Mouse (Mus musculus) hindbrain, embryonic 10.5 days (tissue): ENCODE measurements around the gene Txndc5. TPM values are rescaled to one million over a fixed set of nuclear protein-coding genes. Genes with fewer than 3 reads are reported as not detected.

Experiments
- DNase-seq: peaks from one replicate; pipeline ENCODE4 v3.0.0-alpha.2; 2017; ENCODE audit warnings: low spot score
- H3K27ac ChIP-seq: fragments of 300-500 bp; sonication (generic); 2 replicates; pipeline ENCODE4 v1.5.1; 2016; ENCODE audit warnings: mild to moderate bottlenecking, moderate library complexity
- H3K27me3 ChIP-seq: fragments of 300-500 bp; sonication (generic); 2 replicates; pipeline ENCODE4 v1.6.1; 2016; ENCODE audit warnings: mild to moderate bottlenecking; ENCODE audit not compliant: poor library complexity, insufficient read depth, severe bottlenecking
- H3K36me3 ChIP-seq: fragments of 300-500 bp; sonication (generic); 2 replicates; pipeline ENCODE4 v1.6.1; 2016; ENCODE audit warnings: mild to moderate bottlenecking, moderate library complexity
- H3K4me1 ChIP-seq: fragments of 300-500 bp; sonication (generic); replicated peaks from 2 replicates; pipeline ENCODE4 v1.6.1; 2016; ENCODE audit warnings: mild to moderate bottlenecking
- H3K4me3 ChIP-seq: fragments of 300-500 bp; sonication (generic); 2 replicates; pipeline ENCODE4 v1.5.1; 2016; ENCODE audit warnings: mild to moderate bottlenecking, moderate library complexity
- H3K9me3 ChIP-seq: fragments of 300-500 bp; sonication (generic); 2 replicates; pipeline ENCODE4 v1.6.1; 2016; ENCODE audit warnings: mild to moderate bottlenecking, moderate library complexity
- WGBS: fragments of 180-500 bp; shearing (Covaris S2); methylation state at CpG from one replicate; pipeline ENCODE4 v1.1.7; 2016; 5-methylcytosine and 5-hydroxymethylcytosine counted together
- polyA plus RNA-seq: library from polyadenylated mRNA; unstranded; fragments of >200 nt; fragmentation: Nextera tagmentation; extraction: Ambion mirVana; gene quantifications from 2 replicates; pipeline ENCODE4 v1.2.1, GENCODE M21; 2016

Txndc5 gene
- polyA plus RNA-seq, 1 experiment from 2014 or later = 141 TPM

- WGBS = 90% methylated on average over 7 of the region's 7 CpGs
- DNase-seq = no peak
Measured at GRCm38 (mm10) chr13:38539192-38539900, 10.7 kb upstream of the Txndc5 start.

GRCm38 (mm10) chr13:38537521-38537920 lies 8.9 kb upstream of the Txndc5 start:
- no peaks in the 10 kb centered on the region for H3K27me3 ChIP-seq
- no peaks in the 10 kb centered on the region for H3K4me1 ChIP-seq
- H3K27ac ChIP-seq = no peak overlapping the region
- no peak overlapping the region for H3K4me3 ChIP-seq
- H3K9me3 ChIP-seq = no peaks in the 10 kb centered on the region
- DNase-seq = no peak
- no peaks in the 10 kb centered on the region for H3K36me3 ChIP-seq

More at GRCm38 (mm10) chr13:38539192-38539900, 10.7 kb upstream of the Txndc5 start:
- H3K4me1 ChIP-seq = no peaks in the 10 kb centered on the region
- no peak overlapping the region for H3K27ac ChIP-seq
- H3K36me3 ChIP-seq = no peaks in the 10 kb centered on the region
- H3K27me3 ChIP-seq = no peaks in the 10 kb centered on the region
- no peaks in the 10 kb centered on the region for H3K9me3 ChIP-seq
- no peak overlapping the region for H3K4me3 ChIP-seq

GRCm38 (mm10) chr13:38534731-38535130 lies 6.1 kb upstream of the Txndc5 start:
- Histone ChIP-seq H3K27ac (no peak overlapping the region), H3K4me3 (no peak overlapping the region), H3K9me3 (no peaks in the 10 kb centered on the region), H3K36me3 (no peaks in the 10 kb centered on the region), H3K4me1 (no peaks in the 10 kb centered on the region), H3K27me3 (no peaks in the 10 kb centered on the region)
- WGBS = 86% methylated on average over 6 of the region's 6 CpGs
- DNase-seq = no peak

- no peak for DNase-seq
- H3K27me3 ChIP-seq = no peaks in the 10 kb centered on the region
- WGBS = 71% methylated on average over 6 of the region's 6 CpGs
- 0 out of 2 replicates have a peak, but pooled peaks cover under 1% of the 10 kb centered on the region for H3K4me1 ChIP-seq
- H3K36me3 ChIP-seq = no peaks in the 10 kb centered on the region
- H3K27ac ChIP-seq = no peak overlapping the region
- H3K9me3 ChIP-seq = no peaks in the 10 kb centered on the region
- H3K4me3 ChIP-seq = no peak overlapping the region
Measured at GRCm38 (mm10) chr13:38534016-38534415, 5.4 kb upstream of the Txndc5 start.

GRCm38 (mm10) chr13:38533461-38533860 lies 4.8 kb upstream of the Txndc5 start:
- Histone ChIP-seq H3K4me1 (peaks cover 6% of the 10 kb centered on the region; the same call in 1 of the 2 replicates), H3K4me3 (no peak overlapping the region), H3K36me3 (no peaks in the 10 kb centered on the region), H3K27me3 (no peaks in the 10 kb centered on the region), H3K9me3 (no peaks in the 10 kb centered on the region), H3K27ac (no peak overlapping the region)
- WGBS = 89% methylated on average over 10 of the region's 10 CpGs
- DNase-seq = no peak

- H3K27ac ChIP-seq = no peak overlapping the region
- no peaks in the 10 kb centered on the region for H3K9me3 ChIP-seq
- H3K4me1 ChIP-seq = peaks cover 22% of the 10 kb centered on the region
- no peak for DNase-seq
- H3K4me3 ChIP-seq = no peak overlapping the region
- 92% methylated on average over 4 of the region's 4 CpGs for WGBS
- no peaks in the 10 kb centered on the region for H3K36me3 ChIP-seq
- H3K27me3 ChIP-seq = no peaks in the 10 kb centered on the region
Measured at GRCm38 (mm10) chr13:38531498-38531897, 2.9 kb upstream of the Txndc5 start.

GRCm38 (mm10) chr13:38529576-38529975 lies 952 bp upstream of the Txndc5 start:
- Histone ChIP-seq H3K9me3 (no peaks in the 10 kb centered on the region), H3K27me3 (no peaks in the 10 kb centered on the region), H3K4me1 (peaks cover 32% of the 10 kb centered on the region), H3K36me3 (peaks cover 4% of the 10 kb centered on the region; the same call in 1 of the 2 replicates), H3K27ac (no peak overlapping the region), H3K4me3 (no peak overlapping the region)
- no peak for DNase-seq
- 90% methylated on average over 6 of the region's 6 CpGs for WGBS

GRCm38 (mm10) chr13:38527797-38528650 lies 600 bp downstream of the Txndc5 start:
- peak; percentile 86 for DNase-seq
- Histone ChIP-seq H3K4me3 (peak overlapping the region; percentile 90), H3K27me3 (no peaks in the 10 kb centered on the region), H3K4me1 (peaks cover 32% of the 10 kb centered on the region), H3K36me3 (peaks cover 13% of the 10 kb centered on the region), H3K9me3 (no peaks in the 10 kb centered on the region), H3K27ac (peak overlapping the region; percentile 93)
- WGBS = under 1% methylated on average over 87 of the region's 87 CpGs

- DNase-seq = no peak
- H3K27me3 ChIP-seq = no peaks in the 10 kb centered on the region
- H3K4me1 ChIP-seq = peaks cover 32% of the 10 kb centered on the region
- 17% methylated on average over 15 of the region's 15 CpGs for WGBS
- peak overlapping the region; percentile 93 for H3K27ac ChIP-seq
- H3K9me3 ChIP-seq = no peaks in the 10 kb centered on the region
- H3K4me3 ChIP-seq = peak overlapping the region; percentile 90
- H3K36me3 ChIP-seq = peaks cover 20% of the 10 kb centered on the region
Measured at GRCm38 (mm10) chr13:38527041-38527796, 1.4 kb downstream of the Txndc5 start.

GRCm38 (mm10) chr13:38526116-38526515 lies 2.5 kb downstream of the Txndc5 start:
- DNase-seq = no peak
- H3K4me3 ChIP-seq = peak overlapping the region; percentile 90; the same call in 1 of the 2 replicates
- H3K4me1 ChIP-seq = peaks cover 32% of the 10 kb centered on the region
- no peaks in the 10 kb centered on the region for H3K27me3 ChIP-seq
- 85% methylated on average over 2 of the region's 2 CpGs for WGBS
- H3K27ac ChIP-seq = no peak overlapping the region
- no peaks in the 10 kb centered on the region for H3K9me3 ChIP-seq
- H3K36me3 ChIP-seq = peaks cover 31% of the 10 kb centered on the region

GRCm38 (mm10) chr13:38525261-38525660 lies 3.4 kb downstream of the Txndc5 start:
- no peaks in the 10 kb centered on the region for H3K9me3 ChIP-seq
- no peaks in the 10 kb centered on the region for H3K27me3 ChIP-seq
- H3K36me3 ChIP-seq = peaks cover 40% of the 10 kb centered on the region
- H3K27ac ChIP-seq = no peak overlapping the region
- no peak overlapping the region for H3K4me3 ChIP-seq
- H3K4me1 ChIP-seq = peaks cover 32% of the 10 kb centered on the region
- no peak for DNase-seq
- 84% methylated on average over 3 of the region's 3 CpGs for WGBS

- no peaks in the 10 kb centered on the region for H3K27me3 ChIP-seq
- peaks cover 60% of the 10 kb centered on the region for H3K36me3 ChIP-seq
- no peaks in the 10 kb centered on the region for H3K9me3 ChIP-seq
- peaks cover 24% of the 10 kb centered on the region for H3K4me1 ChIP-seq
- DNase-seq = no peak
- 92% methylated on average over 11 of the region's 11 CpGs for WGBS
- H3K27ac ChIP-seq = no peak overlapping the region
- H3K4me3 ChIP-seq = no peak overlapping the region
Measured at GRCm38 (mm10) chr13:38523231-38523630, 5.4 kb downstream of the Txndc5 start.
